Mouse (Mus musculus): ENCODE results near the gene Sos1. TPM values are rescaled to one million over a fixed set of nuclear protein-coding genes. Genes with fewer than 3 reads are reported as not detected.
A peak's percentile ranks its signal among the peaks of the same experiment; 100 is the strongest.

The Sos1 gene
- total RNA-seq (2014; fragmentation: Nextera tagmentation) (13.9 and 17.0 TPM in 2 replicates), total RNA-seq (2017) (7.2 and 8.4 TPM in 2 replicates)

DNA sequence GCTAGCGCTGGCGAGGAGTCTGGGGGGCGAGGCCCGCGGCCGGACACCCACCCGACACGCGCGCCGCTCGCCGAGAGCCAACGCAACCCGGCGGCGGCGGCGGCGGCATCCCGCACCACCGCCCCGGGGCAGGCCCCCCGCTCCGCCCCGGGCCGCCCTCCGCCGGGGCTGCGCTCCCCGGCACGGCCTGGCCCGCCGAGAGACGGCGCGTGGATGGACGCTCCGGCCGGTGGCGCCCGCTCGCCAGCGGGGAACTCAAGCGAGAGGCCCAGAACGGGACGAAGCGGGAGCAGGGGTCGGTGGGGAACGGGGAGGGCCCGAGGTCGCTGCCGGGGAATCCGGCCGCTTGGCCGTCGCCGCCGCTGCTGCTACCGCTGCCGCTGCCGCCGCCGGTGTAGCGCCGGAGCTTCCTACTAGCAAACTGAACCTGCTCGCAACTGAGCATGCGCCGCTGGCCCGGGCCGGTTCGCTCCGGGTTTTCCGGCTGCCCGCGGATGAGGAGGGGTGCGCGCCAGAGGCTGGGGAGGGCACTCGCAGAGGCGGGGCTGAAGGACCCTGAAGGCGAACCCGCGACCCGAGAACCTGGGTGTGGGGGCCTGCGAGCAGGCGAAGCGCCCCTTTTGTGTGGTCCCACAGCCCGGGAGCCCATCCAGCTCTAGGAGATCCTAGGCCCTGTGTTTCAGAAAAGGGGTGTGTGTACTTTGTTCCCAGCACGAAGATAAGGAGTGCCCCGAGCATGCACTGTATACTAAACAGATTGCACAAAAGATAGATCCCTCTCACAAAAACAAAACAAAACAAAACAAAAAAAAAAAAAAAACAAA is at the start of gene Sos1:
Gene Sos1, minus strand, starts transcription at position 423 of the 824 bp plus-strand sequence.
- peak; percentile 67 for ATAC-seq (replicated peaks; ENCODE audit: poor library complexity, severe bottlenecking)

DNA sequence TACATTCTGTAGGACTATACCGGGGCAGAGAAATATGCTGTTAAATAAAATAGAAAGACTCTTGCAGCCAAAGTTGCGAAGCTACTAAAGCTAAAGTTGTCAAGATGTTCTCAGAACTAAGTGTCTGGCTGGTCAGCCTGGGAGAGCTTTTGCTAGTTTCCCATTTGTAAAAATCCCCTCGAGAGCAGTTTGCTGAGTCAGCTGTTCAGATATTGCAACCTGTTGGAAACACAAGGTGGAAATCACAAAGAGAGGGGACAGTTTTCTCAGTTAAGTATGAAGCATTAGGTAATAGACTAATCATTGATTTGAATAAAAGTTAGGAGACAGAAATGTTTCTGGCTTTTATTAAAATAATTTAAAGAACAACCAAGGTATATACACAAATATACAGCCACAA is 43.0 kb upstream of the Sos1 start:
- no peak for ATAC-seq (replicated peaks; ENCODE audit: poor library complexity, severe bottlenecking)

DNA sequence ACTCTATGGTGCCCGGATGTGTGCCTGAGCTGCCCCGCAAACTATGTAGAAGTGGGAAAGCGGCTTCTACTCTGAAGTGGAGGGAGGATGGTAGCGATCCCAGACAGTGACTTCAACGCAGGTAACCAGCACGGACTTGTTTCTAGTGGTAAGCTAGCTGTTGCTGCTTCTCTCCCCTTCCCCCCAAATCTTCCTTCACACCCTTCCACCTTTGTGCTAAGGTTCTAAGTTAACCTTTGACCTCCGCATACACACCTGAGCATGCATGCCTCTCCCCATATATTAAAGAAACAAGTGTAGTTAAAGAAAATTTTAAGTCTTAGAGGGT is 41.9 kb upstream of the Sos1 start:
- ATAC-seq (replicated peaks; ENCODE audit: poor library complexity, severe bottlenecking): no peak

DNA sequence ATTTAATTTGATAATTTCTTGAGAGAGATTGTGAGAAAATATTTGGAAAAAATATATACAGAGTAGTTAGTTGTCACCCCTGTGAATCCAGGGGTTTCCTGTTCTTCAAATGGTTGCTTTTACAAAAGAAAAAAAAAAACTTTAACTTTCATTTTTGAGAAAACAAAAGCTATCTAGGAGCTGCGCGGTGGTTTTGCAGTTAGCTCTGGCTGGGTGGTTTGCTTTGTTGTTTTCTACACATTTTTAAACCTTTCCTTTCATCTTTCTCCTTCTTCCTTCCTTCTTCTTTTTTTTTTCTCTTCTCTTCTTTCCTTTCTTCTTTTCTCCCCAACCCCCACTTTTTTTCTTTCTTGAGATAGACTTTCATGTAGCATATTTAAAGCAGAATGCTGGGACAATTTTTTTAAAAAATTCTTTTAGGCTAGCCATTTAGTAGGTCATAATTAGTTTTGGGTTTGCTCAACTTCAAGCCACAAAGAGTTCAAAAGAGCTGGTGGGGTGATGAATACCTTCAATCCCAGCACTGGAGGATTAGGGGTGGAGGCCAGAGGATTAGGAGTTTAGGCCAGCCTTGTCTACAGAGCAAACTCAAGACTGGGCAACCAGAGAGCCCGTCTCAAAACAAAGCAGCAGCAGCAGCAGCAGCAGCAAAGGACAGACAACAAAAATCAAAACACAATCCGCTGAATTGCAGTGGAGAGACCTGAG is 41.4 kb upstream of the Sos1 start:
- no peak for ATAC-seq (replicated peaks; ENCODE audit: poor library complexity, severe bottlenecking)

- ATAC-seq (replicated peaks; ENCODE audit: poor library complexity, severe bottlenecking): 0 out of 2 replicates have a peak, but pooled peaks have one; percentile 14
Measured at GRCm38 (mm10) chr17:80520537-80520936, 40.3 kb upstream of the Sos1 start.

DNA sequence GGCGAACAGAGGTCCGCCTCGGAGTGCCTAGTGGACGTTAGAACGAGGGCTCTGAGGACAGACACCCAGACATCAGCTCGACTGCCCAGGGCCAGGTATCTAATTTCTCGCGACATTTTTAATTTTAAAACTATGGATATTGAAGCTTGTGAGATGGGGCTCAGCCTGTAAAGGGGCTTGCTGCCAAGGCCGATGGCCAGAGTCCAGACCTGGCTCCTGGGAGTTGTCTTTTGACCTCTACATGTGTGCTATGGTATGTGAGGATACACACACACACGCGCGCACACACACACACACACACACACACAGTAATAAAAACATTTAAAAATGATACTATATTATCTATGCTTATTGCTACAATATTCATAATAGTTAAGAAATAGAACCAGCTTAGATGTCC is 38.6 kb upstream of the Sos1 start:
- ATAC-seq (replicated peaks; ENCODE audit: poor library complexity, severe bottlenecking): no peak

GRCm38 (mm10) chr17:80517244-80517643 is 37.0 kb upstream of the Sos1 start:
- ATAC-seq (replicated peaks; ENCODE audit: poor library complexity, severe bottlenecking): no peak

- no peak for ATAC-seq (replicated peaks; ENCODE audit: poor library complexity, severe bottlenecking)
Measured at GRCm38 (mm10) chr17:80515956-80516355, 35.7 kb upstream of the Sos1 start.

- no peak for ATAC-seq (replicated peaks; ENCODE audit: poor library complexity, severe bottlenecking)
Measured at GRCm38 (mm10) chr17:80515513-80515912, 35.3 kb upstream of the Sos1 start.

DNA sequence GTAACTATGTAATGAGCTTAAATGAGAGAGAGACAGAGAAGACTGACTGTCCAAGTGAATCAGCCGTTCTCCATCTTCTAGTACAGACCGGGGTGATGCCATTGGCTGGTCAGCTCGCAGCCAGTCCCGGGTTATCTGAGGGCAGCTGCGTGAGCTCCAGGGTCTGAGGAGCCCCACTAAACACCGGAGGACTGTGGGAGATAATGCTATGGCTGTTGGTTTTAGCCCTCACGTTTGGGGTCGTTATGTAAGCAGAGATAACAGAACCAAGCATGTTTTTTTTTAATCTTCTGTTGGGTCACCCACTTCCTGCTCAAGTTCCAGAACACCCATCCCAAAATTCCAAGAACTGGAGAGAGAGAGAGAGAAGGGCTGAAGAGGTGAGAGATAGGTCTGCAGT is 33.5 kb upstream of the Sos1 start:
- ATAC-seq (replicated peaks; ENCODE audit: poor library complexity, severe bottlenecking): no peak

DNA sequence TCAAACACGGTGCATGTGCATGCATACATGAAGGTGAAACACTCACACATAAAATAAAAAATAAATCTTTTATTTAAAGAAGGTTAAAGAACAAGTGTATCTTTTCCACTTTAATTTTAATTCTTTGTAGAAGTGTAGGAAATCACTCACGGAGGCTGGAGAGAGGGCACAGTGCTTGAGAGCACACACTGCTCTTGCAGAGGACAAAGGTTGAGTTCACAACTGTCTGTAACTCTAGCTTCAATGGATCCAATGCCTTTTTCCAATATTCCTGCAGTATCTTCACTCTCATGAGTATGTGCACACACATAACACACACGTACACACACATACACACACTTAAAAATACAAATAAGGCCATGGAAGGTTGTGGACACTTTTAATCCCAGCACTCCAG is 30.2 kb upstream of the Sos1 start:
- ATAC-seq (replicated peaks; ENCODE audit: poor library complexity, severe bottlenecking): no peak

GRCm38 (mm10) chr17:80509494-80510458 is 29.5 kb upstream of the Sos1 start:
- ATAC-seq (replicated peaks; ENCODE audit: poor library complexity, severe bottlenecking): no peak

- ATAC-seq (replicated peaks; ENCODE audit: poor library complexity, severe bottlenecking): no peak
Measured at GRCm38 (mm10) chr17:80505766-80506165, 25.5 kb upstream of the Sos1 start.

DNA sequence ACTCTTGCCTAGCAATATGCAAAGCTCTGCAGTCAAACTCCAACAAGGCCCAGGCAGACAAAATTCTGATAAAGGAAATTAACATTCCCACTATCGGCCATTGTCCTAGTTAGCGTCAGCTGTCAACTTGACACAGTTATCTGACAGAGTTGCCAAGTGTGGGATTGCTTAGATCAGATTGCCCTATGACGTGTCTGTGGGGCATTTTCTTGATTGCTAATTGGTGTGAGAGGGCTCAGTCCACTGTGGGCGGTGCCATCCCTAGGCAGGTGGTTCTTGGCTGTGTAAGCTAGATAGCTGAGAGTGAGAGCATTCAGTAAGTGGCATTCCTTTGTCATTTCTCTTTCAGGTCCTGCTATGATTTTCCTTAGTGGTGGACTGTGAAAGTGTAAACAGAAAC is 25.1 kb upstream of the Sos1 start:
- no peak for ATAC-seq (replicated peaks; ENCODE audit: poor library complexity, severe bottlenecking)

DNA sequence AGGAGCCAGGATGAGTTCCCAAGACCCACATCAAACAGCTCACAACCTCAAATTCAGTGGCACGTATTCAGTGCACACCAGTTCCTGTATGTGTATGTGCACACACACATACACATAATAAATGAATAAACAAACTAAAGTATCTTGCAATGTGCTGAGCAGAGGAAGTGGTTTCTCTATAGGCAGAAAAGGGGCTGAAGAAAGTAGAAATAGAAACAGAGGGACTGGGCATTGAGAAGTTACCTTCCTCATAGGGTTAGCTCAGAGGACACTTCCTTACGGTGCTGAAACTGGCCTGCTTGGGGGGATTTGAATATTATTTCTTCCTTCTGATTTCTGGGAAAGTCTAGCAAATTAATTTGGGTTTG is 21.5 kb upstream of the Sos1 start:
- peak; percentile 76 for ATAC-seq (replicated peaks; ENCODE audit: poor library complexity, severe bottlenecking)

- no peak for ATAC-seq (replicated peaks; ENCODE audit: poor library complexity, severe bottlenecking)
Measured at GRCm38 (mm10) chr17:80501037-80501804, 21.0 kb upstream of the Sos1 start.

DNA sequence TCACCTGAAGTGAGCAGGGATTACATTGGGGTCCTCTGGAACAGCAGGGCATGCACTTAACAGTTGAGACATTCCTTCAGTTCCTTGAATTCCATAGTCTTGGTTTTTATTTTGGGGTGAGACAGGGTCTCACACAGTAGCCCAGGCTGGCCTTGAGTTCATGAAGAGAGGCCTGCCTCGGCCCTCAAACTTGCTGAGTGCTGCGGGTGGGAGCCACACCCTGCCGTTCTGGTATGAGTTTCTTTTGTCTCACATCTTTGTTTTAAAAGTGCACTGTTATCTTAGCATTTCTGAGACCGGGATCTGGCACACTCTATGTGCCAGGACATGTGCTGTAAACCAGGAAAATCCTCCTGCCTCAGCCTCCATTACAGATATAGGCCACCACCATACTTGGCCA is 19.8 kb upstream of the Sos1 start:
- no peak for ATAC-seq (replicated peaks; ENCODE audit: poor library complexity, severe bottlenecking)

- ATAC-seq (replicated peaks; ENCODE audit: poor library complexity, severe bottlenecking): no peak
Measured at GRCm38 (mm10) chr17:80498600-80499268, 18.5 kb upstream of the Sos1 start.

DNA sequence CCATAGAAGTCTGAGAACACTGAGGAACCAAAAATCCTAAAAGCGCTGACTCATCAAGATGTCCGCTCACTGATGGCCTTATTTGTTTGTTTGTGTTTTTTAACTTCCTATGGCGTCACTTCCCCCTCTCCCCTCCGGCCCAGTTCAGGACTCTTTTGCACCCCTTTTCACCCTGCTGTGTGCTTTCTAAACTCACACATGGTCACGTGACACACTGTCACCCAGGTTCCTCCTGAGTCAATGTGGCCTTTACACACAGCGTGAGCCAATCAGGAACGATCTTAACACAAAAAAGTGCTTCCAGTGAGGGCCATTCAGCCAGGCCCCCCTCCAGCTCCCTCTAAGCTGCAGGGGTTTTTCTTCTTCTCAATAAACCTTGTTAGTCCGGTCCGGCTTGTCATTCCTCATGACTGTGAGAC is 16.9 kb upstream of the Sos1 start:
- peak; percentile 40 for ATAC-seq (replicated peaks; ENCODE audit: poor library complexity, severe bottlenecking)

All from granulocyte monocyte progenitor cell, adult 5-6 weeks (primary cell).